Mouse (Mus musculus): ENCODE measurements at regions not wholly inside any gene's neighbourhood (a gene's known extent, or its start where the extent isn't known, plus 50 kb on each side); places are given as distances from the start of the nearest gene placed in this dataset.

- H3K4me3 ChIP-seq (ENCODE audit: low read depth, low read length), result no peak overlapping the region
- H3K4me2 ChIP-seq (ENCODE audit: low read depth, low read length), result no peak overlapping the region
- no peaks in the 10 kb centered on the region for H3K9me3 ChIP-seq (ENCODE audit: control insufficient read depth, low read length)
- no peaks in the 10 kb centered on the region for H3K36me3 ChIP-seq (ENCODE audit: control insufficient read depth, insufficient read depth, low read length)
- H3K9ac ChIP-seq (replicated peaks; ENCODE audit: low read depth, low read length), result no peak overlapping the region
- WGBS, result 73% methylated on average over 7 of the region's 7 CpGs
- no peaks in the 10 kb centered on the region for H3K27me3 ChIP-seq (ENCODE audit: control insufficient read depth, insufficient read depth, low read length)
- no peaks in the 10 kb centered on the region for H3K4me1 ChIP-seq (ENCODE audit: control insufficient read depth, insufficient read depth, low read length)
- no peak overlapping the region for H3K27ac ChIP-seq (ENCODE audit: low read depth, low read length)
- no peak for ATAC-seq (ENCODE audit: low read depth)
Measured at GRCm38 (mm10) chr3:129386522-129386921, 54.0 kb upstream of the Enpep start.

DNA sequence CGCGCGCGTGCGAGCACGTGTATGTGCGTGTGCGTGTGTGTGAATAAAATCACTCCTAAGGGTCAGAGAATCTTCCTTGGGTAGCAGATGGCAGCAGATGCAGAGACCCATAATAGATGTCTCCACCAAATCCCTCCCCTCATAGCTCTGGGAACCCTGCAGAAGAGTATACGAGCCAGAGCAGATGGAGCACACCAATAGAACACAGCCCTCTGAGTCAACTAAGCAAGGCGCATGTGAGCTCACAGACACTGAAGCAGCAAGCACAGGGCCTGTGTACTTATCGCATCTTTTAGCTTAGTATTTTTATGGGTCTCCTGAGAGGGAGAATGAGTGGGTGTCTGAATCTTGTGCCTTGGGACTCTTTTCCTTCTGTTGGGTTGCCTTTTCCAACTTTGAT lies 58.0 kb upstream of the Enpep start:
- Histone ChIP-seq H3K4me1 (ENCODE audit: control insufficient read depth, insufficient read depth, low read length) (no peaks in the 10 kb centered on the region), H3K27me3 (ENCODE audit: control insufficient read depth, insufficient read depth, low read length) (no peaks in the 10 kb centered on the region), H3K9me3 (ENCODE audit: control insufficient read depth, low read length) (no peaks in the 10 kb centered on the region), H3K36me3 (ENCODE audit: control insufficient read depth, insufficient read depth, low read length) (no peaks in the 10 kb centered on the region), H3K27ac (ENCODE audit: low read depth, low read length) (no peak overlapping the region), H3K4me2 (ENCODE audit: low read depth, low read length) (no peak overlapping the region), H3K9ac (replicated peaks; ENCODE audit: low read depth, low read length) (no peak overlapping the region), H3K4me3 (ENCODE audit: low read depth, low read length) (no peak overlapping the region)
- 86% methylated on average over 11 of the region's 11 CpGs for WGBS
- ATAC-seq (ENCODE audit: low read depth), result no peak; the same call in 1 of the 2 replicates

DNA sequence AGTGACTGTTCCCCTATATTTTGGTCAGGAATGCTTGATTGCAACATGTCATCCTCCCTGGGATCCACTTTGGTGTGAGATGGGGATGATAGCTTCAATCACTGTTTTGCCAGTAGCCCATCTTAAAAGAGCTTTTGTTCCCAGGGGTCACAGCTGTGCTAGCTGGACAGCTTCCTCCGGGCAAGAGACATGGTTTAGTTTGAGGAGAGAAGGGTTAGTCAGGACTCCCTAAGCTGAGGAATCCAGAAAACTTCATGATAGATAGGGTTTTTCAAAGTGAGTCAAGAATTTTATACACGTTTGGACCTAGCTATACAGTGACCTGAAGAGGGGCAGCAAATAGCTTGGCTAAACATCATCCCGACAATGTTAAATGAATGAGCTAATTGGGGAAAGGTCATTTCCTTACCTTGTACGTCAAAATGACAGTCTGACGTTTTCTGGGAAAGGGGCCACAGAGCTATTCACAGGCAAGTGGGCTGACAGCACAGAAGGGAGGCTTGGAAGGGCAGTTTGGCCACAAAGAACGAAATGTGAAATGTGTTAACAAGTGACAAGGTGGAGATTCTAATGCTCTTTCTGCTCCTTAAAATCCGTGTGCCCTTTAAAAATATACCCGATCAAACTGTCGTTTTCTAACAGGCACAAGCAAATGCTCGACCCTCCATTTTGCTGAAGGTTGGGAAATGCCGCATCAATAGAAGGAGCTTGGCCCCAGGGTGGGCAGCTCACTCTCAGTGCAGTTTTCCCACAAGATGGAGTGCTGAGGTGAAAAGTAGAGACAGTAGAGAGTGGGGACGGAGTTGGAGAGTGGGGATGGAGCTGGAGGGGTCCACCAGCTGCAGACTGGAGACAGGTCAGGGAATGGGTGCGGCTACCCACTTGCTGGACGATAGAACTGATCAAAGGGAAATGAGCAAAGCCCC lies 59.6 kb upstream of the Enpep start:
- Histone ChIP-seq H3K4me1 (ENCODE audit: control insufficient read depth, insufficient read depth, low read length) (no peaks in the 10 kb centered on the region), H3K4me3 (ENCODE audit: low read depth, low read length) (no peak overlapping the region), H3K27ac (ENCODE audit: low read depth, low read length) (no peak overlapping the region), H3K9ac (replicated peaks; ENCODE audit: low read depth, low read length) (no peak overlapping the region), H3K9me3 (ENCODE audit: control insufficient read depth, low read length) (no peaks in the 10 kb centered on the region), H3K36me3 (ENCODE audit: control insufficient read depth, insufficient read depth, low read length) (no peaks in the 10 kb centered on the region), H3K27me3 (ENCODE audit: control insufficient read depth, insufficient read depth, low read length) (no peaks in the 10 kb centered on the region), H3K4me2 (ENCODE audit: low read depth, low read length) (no peak overlapping the region)
- ATAC-seq (ENCODE audit: low read depth), result no peak
- 58% methylated on average over 14 of the region's 14 CpGs for WGBS

DNA sequence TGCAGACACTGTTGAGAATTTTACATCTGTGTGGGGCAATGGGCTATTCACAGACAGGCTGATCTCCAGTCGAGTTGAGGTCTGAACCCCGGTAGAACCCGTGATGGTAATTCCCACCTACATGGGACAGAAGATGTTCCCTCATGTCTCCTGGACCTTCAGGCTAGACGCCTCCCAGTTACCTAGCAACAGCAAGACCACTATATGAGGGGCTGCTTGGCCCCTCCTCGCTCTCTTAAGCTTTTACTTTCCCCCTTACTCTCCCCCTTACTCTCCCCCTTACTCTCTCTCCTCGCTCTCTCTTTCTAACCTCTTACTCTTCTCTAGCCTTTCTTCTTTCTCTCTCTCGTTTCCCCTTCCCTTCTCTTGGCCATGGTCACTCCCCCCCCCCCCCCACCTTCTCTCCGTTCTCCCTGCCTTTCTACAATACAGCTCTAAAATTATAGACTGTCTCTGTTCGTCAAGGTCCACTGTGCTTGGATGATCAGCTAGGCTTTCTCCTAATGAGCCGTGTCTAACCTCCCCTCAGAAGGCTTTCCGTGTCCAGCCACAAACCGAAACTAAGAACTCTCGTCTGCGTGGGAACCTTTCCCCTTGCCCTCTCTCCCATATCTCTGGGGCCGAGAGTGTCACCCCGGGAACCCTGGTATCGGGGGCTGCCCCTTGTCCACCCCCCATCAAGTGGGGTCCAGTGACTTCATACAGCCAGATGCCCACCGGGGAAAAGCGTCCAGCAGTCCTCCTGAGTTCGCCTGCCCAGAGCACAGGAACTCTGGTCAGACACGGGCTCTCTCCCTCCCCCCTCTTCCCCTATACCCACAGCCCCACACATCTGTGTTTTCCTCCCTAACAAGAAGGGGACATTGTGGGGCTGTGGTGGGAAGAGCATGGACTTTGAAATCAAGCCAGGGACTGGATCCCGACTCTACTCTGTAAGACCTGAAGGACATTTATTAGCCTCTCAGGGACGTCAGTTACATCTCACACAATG lies 60.6 kb upstream of the Enpep start:
- 70% methylated on average over 23 of the region's 23 CpGs for WGBS
- H3K36me3 ChIP-seq (ENCODE audit: control insufficient read depth, insufficient read depth, low read length), result no peaks in the 10 kb centered on the region
- no peak for ATAC-seq (ENCODE audit: low read depth)

DNA sequence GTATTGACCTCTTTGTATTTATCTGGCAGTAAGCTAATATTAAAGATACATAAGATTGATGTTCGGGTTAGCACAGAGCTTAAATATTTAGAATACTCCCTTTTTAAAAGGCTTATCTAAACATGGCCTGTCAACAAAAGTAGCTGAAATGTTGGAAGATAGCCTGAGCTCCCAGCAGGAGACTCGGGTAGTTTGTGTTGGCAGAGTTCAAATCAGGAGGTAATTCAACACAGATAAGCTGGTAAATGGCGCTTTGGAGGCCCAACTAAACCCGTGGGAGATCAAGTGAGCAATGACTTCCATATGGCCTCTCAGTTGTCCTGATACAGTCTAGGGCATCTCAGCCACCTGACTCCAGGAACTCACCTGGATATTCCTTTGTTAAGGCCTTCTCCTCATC lies 65.0 kb upstream of the Enpep start:
- no peak for ATAC-seq (ENCODE audit: low read depth)
- Histone ChIP-seq H3K27me3 (ENCODE audit: control insufficient read depth, insufficient read depth, low read length) (no peaks in the 10 kb centered on the region), H3K4me1 (ENCODE audit: control insufficient read depth, insufficient read depth, low read length) (no peaks in the 10 kb centered on the region), H3K9me3 (ENCODE audit: control insufficient read depth, low read length) (no peaks in the 10 kb centered on the region), H3K27ac (ENCODE audit: low read depth, low read length) (no peak overlapping the region), H3K36me3 (ENCODE audit: control insufficient read depth, insufficient read depth, low read length) (no peaks in the 10 kb centered on the region), H3K4me2 (ENCODE audit: low read depth, low read length) (no peak overlapping the region), H3K4me3 (ENCODE audit: low read depth, low read length) (no peak overlapping the region), H3K9ac (replicated peaks; ENCODE audit: low read depth, low read length) (no peak overlapping the region)
- WGBS, result 80% methylated on average over 4 of the region's 4 CpGs

More for the DNA sequence above, 60.6 kb upstream of the Enpep start:
- no peaks in the 10 kb centered on the region for H3K27me3 ChIP-seq (ENCODE audit: control insufficient read depth, insufficient read depth, low read length)
- H3K27ac ChIP-seq (ENCODE audit: low read depth, low read length), result no peak overlapping the region
- H3K4me2 ChIP-seq (ENCODE audit: low read depth, low read length), result no peak overlapping the region
- H3K4me1 ChIP-seq (ENCODE audit: control insufficient read depth, insufficient read depth, low read length), result no peaks in the 10 kb centered on the region
- H3K4me3 ChIP-seq (ENCODE audit: low read depth, low read length), result no peak overlapping the region
- H3K9me3 ChIP-seq (ENCODE audit: control insufficient read depth, low read length), result no peaks in the 10 kb centered on the region
- no peak overlapping the region for H3K9ac ChIP-seq (replicated peaks; ENCODE audit: low read depth, low read length)

GRCm38 (mm10) chr3:129400092-129400924 lies 67.8 kb upstream of the Enpep start:
- Histone ChIP-seq H3K9ac (replicated peaks; ENCODE audit: low read depth, low read length) (no peak overlapping the region), H3K36me3 (ENCODE audit: control insufficient read depth, insufficient read depth, low read length) (no peaks in the 10 kb centered on the region), H3K9me3 (ENCODE audit: control insufficient read depth, low read length) (no peaks in the 10 kb centered on the region), H3K27me3 (ENCODE audit: control insufficient read depth, insufficient read depth, low read length) (no peaks in the 10 kb centered on the region), H3K4me3 (ENCODE audit: low read depth, low read length) (no peak overlapping the region), H3K27ac (ENCODE audit: low read depth, low read length) (no peak overlapping the region), H3K4me2 (ENCODE audit: low read depth, low read length) (no peak overlapping the region), H3K4me1 (ENCODE audit: control insufficient read depth, insufficient read depth, low read length) (no peaks in the 10 kb centered on the region)
- 0 out of 2 replicates have a peak, but pooled peaks have one; percentile 34 for ATAC-seq (ENCODE audit: low read depth)
- 61% methylated on average over 12 of the region's 12 CpGs for WGBS

DNA sequence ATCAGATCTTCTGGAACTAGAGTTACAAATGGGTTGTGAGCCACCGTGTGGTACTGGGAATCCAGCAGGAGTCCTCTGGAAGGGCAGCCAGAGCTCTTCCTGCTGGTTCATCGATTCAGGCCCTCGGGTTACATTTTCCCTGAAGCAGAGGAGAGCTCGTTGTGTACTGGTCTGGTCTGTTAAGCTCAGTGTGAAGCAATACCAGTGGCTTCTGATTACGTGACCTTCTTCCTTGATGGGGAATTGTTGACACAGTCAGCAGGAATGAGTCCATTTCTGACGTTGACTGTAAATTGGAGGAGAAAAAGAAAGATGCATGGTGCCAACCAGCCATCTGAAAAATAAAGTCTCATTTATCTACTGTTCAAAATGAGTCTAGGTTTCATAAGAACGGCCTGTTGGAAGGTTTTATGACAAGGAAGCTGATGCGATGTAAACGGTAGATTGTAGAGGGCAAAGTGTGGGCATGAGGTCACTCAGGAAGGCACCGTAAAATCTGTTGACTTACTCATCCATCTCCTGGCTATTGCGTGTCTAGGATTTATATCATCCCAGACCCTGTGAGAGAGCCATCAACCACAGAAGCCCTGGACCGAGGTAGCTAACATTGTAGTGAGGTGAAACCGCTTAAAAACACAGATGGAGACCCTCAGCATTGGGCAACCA lies 79.0 kb upstream of the Enpep start:
- H3K27ac ChIP-seq (ENCODE audit: low read depth, low read length), result no peak overlapping the region
- WGBS, result 90% methylated on average over 13 of the region's 13 CpGs
- no peak overlapping the region for H3K4me2 ChIP-seq (ENCODE audit: low read depth, low read length)
- no peak overlapping the region for H3K4me3 ChIP-seq (ENCODE audit: low read depth, low read length)
- no peaks in the 10 kb centered on the region for H3K27me3 ChIP-seq (ENCODE audit: control insufficient read depth, insufficient read depth, low read length)
- no peaks in the 10 kb centered on the region for H3K36me3 ChIP-seq (ENCODE audit: control insufficient read depth, insufficient read depth, low read length)
- H3K4me1 ChIP-seq (ENCODE audit: control insufficient read depth, insufficient read depth, low read length), result no peaks in the 10 kb centered on the region
- H3K9ac ChIP-seq (replicated peaks; ENCODE audit: low read depth, low read length), result no peak overlapping the region
- no peak for ATAC-seq (ENCODE audit: low read depth)
- H3K9me3 ChIP-seq (ENCODE audit: control insufficient read depth, low read length), result no peaks in the 10 kb centered on the region

Data from neural tube, embryonic 14.5 days (tissue).